Mouse (Mus musculus) mesoderm, embryonic 11.5 days (tissue): ENCODE measurements at regions not wholly inside any gene's neighbourhood (a gene's known extent, or its start where the extent isn't known, plus 50 kb on each side); places are given as distances from the start of the nearest gene placed in this dataset.

Experiments
- DNase-seq: peaks from one replicate; pipeline ENCODE4 v3.0.0-alpha.2; 2012; ENCODE audit warnings: low read depth, low spot score

GRCm38 (mm10) chr3:41365145-41365830 is 190.2 kb upstream of the Jade1 start:
- DNase-seq = no peak

DNA sequence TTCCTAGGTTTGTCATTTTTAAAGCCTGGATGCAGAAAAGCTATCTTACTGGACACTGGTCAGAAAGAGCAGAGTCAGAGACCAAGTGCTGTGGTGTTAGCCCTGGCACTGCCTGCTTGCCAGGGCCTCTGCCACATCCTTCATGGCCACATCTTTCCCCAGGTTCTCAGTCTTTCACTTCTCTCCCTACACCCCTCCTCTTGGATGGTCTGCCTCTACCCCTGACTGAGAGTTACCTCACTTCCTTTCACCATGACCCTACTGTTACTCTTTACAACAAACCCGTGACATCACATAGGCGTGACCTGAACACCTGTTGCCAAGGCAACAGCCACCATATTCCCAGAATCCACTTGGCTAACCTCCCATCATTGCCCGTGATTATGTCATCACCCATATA is 191.6 kb upstream of the Jade1 start:
- DNase-seq = no peak

DNA sequence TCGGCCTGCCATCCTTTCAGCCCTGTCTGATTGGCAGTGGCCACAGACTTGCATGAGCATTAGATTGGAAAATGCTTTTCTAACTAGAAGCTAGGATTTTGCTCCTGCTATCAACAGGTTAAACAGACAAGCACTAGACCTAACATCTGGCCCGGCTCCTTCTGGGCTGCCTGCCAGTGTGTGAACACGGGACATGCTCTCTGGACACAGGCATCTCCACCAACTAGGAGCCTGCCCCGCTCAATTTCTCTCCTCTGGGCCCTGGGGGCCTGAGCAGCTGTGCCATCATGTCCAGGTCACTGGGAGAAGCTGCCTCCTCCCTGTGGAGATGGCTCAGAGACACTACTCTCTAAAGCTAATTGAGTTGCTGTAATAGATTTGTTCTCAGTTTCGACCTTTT is 195.3 kb upstream of the Jade1 start:
- DNase-seq = no peak

- no peak for DNase-seq
Measured at GRCm38 (mm10) chr3:41359458-41359857, 196.1 kb upstream of the Jade1 start.

DNA sequence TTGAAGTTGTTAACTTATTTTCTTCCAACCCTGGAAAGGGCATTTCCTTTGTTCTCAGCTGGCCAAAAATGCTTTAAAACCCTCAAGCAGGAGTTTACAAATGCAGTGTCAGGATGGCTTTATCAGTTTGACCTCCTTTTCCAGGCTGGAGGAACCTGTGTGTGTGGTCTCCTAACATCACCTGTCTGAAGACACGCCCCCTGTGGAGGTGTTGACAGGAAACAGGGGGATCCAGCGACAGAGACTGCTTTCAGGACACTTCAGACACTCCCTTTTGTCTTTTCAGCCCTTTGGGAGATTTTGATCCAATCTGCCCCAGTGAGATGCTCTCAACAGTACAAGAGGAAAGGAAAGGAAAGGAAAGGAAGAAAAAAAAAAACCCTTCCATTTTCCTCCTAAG is 202.5 kb upstream of the Jade1 start:
- DNase-seq = no peak

DNA sequence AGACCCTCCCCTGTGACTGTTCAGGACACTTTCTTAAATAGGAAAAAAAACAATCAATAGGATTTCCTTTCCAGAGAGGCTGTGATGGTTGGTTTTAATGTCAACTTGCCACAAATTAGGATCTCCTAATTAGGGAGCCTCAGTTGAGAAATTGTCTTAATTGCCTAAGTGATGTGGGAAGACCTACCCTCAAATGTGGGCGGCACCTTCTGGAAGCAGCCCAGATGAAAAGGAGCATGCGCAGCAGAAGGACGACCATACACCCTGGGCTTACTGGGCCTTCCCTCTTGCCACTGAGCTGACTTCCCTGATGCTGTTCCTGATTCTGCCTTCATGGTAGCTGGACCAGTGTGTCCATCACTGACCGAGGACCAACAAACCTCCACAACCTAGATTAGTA is 203.7 kb upstream of the Jade1 start:
- DNase-seq = no peak

GRCm38 (mm10) chr3:41351091-41351685 is 204.3 kb upstream of the Jade1 start:
- DNase-seq = no peak

DNA sequence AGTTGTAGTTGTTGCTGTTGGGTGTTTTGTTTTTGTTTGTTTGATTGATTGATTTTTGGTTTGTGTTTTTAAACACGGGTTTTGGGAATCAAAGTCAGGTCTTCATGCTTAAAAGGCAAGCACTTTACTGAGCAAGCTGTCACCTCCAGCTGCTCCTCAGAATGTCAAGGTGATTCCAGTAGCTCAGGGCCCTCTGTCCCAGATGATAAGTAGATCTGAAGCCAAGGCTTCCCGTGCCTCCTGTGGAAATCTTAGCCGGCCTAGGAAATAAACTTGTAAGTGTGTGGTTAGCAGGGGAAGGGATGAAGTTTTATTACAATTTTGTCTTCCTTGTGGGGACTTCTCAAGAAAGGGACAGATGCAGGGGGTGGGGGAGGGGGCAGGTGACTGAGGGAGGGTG is 205.2 kb upstream of the Jade1 start:
- DNase-seq = no peak

GRCm38 (mm10) chr3:41348795-41349194 is 206.7 kb upstream of the Jade1 start:
- peak; percentile 38 for DNase-seq

DNA sequence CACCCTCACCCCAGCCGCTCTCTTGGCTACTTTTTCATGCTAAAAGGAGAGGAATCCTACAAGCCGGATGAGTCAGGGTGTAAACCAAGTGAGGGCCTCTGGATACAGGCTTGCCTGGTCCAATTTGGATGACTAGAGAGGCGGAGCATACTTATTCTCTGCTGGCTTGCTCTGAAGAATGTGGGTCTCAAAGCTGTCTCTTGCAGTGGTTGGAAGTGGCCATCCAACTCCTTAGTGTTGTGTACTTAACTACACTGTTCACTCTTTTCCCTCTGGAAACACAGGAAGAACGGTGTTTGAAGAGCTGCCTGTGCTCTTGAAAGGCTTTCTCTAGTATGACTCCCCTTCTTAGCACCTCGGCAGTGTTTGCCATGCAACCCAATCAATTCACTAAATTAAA is 208.7 kb upstream of the Jade1 start:
- no peak for DNase-seq

- no peak for DNase-seq
Measured at GRCm38 (mm10) chr3:41343431-41343830, 212.1 kb upstream of the Jade1 start.

- DNase-seq = no peak
Measured at GRCm38 (mm10) chr3:41332481-41332880, 223.1 kb upstream of the Jade1 start.

DNA sequence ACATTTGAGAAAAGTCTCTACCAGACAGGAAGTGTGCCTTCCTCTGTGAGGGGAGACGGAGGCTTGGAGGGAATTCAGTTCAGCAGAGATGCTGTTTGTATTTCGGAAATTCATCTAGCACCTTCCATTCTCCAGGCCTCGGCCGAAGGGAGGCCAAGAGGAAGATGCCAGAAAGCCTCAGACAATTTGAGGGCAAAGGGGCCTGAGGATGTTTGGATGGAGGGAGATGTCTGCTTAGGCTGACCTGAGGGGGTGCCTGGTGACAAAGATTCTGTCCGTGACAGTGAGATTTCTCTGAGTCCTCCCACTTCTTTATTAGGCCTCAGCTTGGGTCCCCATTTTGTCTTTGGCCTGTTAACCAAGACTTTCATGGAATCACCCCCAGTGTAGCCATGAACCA is 225.2 kb upstream of the Jade1 start:
- DNase-seq = no peak

GRCm38 (mm10) chr3:41328828-41329227 is 226.7 kb upstream of the Jade1 start:
- no peak for DNase-seq

- DNase-seq = no peak
Measured at GRCm38 (mm10) chr3:41326211-41327104, 229.1 kb upstream of the Jade1 start.

- no peak for DNase-seq
Measured at GRCm38 (mm10) chr3:41321808-41322207, 233.7 kb upstream of the Jade1 start.

DNA sequence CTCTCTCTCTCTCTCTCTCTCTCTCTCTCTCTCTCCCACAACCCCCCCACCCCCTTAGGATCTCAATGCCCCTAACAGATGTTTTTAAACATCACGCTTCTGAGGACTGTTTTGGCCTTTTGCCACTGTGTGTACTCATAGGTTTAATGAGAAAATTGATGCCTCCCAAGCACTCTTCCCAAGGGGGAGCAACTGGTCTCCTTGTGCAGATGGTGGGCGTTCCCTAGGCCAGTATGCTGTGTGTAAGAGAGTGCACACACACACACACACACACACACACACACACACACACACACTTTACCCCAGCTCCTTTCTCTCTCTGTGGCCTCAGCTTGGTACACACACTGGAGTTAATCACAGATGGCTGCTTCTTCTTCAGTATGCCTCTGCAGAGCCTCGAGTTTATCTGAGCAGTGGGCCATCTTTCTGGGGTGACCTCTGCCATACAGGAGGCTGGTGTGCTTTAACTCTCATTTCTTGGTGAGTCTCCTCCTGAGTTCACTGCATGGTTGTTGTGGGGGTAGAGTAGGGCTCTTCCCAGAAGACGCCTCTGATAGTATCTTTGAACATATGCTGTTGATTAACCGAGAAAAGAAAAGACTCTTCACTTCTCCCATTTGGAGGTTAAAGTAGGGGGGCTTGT is 236.2 kb upstream of the Jade1 start:
- DNase-seq = peak; percentile 10

DNA sequence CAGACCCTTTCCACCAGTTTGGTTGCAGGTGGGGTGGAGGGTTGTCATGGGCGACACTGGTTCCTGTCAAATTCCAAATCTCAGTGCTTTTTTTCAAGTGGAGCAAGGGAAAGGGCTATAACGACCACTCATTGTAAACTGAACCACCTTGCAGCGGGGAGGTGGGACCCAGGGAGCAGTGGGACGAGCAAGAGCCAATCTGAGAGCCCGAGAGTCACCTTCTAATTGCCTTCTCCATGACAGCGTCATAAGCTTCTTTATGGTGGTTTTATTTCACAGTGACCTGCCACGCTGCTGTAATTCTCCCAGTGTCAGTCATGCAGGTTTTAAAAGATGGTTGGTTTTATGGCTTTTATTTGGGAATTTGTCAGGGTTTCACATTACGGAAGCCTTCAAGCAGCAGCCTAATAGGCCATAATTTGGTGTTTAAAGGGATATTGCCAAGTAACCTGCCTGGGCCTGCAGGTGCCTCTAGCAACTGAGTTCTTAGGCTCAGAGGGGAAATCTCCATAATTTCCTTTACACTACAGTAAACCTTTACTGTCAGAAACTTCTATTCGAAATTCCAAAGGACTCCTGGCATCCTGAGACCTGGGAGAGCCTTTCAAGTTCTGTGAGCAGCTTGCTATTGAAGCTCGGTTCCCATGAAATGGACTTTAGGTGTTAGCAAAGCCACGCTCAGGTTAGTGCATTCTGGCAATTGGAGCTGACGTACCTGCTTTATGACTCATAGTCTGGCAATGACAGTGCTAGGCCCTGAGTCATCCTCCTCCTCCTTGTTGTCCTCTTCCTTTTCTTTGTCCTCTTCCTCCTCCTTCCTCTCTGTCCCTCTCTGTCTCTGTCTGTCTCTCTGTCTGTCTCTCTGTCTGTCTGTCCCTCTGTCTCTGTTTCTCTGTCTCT is 235.6 kb upstream of the Pgrmc2 start:
- DNase-seq = no peak

DNA sequence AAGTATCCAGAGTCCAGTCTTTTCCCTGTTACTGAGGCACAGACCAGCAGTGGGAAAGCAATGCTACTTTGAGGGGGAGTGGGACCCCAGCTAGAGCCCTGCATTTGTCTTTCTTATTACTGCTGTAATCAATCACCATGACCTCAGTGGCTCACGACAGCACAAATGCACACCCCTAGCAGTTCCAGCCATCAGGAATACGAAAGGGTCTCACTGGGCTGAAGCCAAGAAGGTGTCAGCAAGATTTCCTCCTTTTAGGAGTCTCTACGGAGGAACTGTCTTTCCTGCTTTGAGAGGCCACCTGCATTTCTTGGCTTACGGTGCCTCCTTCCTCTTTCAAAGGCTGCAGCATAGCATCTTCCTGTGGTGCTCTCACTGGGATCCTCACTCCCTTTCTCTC is 234.3 kb upstream of the Pgrmc2 start:
- DNase-seq = peak; percentile 23

DNA sequence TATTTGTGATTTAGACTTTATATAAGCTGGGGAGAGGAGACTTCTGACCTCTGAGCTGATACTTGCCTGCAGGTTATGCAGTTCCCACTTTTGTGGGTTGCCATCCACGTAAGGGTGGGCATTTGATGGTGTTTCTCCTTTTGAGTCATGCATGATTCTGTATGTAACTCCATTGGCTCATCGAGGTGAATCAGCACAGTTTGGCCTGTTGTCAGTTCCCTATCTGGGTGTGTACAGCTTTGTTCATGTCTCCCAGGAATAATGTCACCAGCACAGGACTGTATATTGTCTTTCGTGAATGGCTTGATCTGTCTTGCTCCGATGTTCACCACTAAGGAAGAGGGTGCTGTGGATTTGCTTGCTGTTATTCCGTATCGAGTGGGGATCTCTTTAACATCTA is 229.6 kb upstream of the Pgrmc2 start:
- no peak for DNase-seq

DNA sequence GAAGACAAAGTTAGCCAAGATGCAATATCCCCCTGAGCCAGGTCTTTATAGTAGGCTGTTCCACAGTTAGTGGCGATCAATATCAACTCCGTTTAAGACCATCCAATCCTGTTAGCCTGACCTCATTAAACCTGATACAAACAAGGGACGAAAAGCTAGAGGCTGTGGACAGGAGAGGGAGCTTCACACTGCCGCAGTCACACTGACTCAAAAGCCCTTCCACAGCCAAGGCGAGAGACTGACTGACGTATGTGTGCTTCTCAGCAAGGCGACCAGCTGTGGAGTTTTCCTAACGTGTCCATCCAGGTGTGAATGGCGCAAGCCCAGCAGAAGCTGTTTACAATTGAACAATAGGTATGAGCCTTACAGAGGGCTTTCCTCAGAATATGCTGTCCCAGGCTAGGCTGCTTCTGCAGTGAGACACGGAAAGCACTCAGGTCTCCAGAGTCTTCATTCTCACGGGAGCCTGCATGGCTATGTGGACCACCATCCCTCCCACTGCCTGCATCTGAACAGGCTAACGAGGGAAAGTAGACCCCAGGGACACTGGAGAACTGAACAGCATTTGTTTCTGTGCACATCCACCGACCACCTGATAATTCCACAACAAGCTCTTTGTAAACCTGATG is 224.7 kb upstream of the Pgrmc2 start:
- DNase-seq = no peak
